Mouse (Mus musculus) cerebellum, adult 18-20 months (tissue): ENCODE measurements around the gene Hivep2.

ENCODE experiments used
- DNase-seq, 2 experiments: peaks; one replicate each; pipeline ENCODE4 v3.0.0; 2021

Hivep2 gene

DNA sequence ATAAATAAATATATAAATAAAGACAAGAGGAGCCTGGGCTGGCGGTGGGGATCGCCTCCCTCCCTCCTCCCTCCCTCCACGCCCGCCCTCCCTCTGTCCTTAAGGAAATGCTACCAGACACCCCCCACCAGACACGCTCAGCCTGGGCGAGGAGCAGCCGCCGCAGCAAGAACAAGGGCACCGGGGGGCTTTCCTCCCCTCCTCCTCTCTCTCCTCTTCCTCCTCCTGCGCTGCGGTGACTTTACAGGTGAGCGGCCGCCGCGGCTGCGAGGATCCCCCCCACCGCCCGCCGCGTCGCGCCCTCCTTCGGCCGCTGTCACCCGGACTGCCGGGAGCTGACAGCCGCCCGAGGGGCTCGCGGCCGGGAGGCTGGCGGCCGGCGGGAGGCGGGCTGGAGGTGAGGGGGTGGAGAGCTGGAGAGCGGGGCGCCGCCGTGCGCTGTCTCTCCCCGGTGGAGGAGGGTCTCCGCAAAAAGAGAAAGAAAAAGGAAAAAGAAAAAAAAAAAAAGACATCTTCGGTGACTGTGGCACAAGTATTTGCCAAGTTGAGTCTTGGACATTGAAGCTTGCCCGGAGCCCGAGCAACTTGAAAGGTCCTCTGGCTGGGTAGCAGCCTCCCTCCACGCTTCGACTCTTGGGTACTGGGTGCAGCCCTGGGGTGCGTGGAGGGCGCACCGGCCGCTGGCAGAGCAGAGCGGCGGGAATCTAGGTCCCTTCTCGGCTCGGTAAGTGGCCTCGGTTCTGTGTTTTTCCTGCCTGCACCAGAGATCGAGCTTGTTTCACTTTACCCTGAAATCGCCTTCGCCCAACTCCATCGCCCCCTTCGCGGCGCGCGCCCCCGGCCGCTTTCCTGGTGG lies at the start of gene Hivep2:
TSS of gene Hivep2 (plus strand) at position 102 of the 856 bp plus-strand sequence.
- DNase-seq: peak; percentile 57 to 75

- DNase-seq: peak; percentile 50 to 67
Measured at GRCm38 (mm10) chr10:13916645-13917342, 49.1 kb upstream of the Hivep2 start.

DNA sequence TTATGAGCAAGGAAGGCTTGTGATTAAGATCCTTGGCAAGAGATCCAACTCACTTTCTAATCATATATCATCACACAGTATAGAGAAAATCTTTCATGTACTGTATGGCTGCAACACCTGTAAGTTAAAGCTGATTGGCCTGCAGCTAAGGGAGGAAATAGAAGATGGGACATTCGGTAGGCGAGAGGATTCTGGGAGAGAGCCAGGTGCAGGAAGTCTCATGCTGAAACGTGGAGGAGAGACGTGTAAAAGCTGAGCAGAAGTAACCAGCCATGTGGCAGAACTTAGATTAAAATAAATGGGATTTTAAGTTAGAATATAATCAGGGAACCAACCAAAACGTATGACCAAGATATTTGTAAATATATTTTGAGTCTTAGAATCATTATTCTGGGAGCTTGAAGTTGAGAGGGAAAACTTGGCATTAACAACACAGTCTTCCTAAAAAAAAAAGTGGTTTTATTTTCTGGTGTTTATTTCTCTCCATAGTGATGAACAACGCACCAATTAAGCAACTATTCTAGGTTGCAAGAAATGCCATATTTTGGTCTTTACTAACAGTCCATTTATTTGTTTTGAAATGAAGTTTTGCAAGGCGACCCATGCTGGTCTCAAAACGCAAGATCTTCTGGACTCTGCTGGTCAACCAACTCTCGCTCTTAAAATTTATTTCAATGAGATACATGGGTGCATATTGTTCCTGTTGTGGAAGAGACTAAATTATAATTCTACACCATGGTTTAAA lies 44.1 kb upstream of the Hivep2 start:
- no peak for DNase-seq

DNA sequence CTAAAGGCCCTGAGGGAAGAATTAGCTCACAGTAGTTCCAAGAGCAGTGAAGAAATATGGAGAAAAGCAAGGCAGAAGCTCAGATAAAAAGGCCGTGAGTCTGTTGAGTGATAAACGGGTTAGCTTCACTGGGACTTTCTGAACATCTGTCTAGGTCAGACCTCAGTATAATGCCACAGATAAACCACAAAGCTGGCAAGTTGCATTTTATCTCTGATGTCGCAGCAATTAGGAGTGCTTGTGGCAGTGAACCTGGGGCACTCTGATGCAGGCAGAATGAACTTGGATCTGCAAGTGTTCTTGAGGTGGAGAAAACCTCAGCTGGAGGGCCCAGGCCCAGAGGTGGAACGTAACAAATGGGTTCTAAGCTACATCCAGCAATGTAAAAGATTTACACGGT lies 36.6 kb upstream of the Hivep2 start:
- DNase-seq: no peak

DNA sequence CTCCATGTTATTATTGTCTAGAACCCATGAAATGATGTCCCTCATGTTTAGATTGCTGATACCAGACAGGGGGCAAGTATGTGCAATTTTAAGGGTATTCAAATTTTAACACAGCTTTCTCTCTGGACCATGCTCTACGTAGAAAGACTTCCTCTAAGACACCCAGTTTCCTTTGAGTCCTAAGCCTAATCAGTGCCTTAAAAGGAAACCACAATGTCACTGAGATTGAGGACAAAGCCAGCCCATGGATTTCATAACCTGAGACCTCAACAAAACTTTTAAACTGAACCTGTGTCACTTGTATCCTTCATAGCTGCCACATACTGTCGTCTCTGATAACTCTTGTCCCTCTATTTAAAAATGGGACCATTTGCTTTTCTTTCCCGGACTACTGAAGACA lies 33.7 kb upstream of the Hivep2 start:
- no peak for DNase-seq

- no peak for DNase-seq
Measured at GRCm38 (mm10) chr10:13933320-13933719, 32.6 kb upstream of the Hivep2 start.

GRCm38 (mm10) chr10:13935646-13936045 lies 30.2 kb upstream of the Hivep2 start:
- no peak for DNase-seq

GRCm38 (mm10) chr10:13941406-13941805 lies 24.5 kb upstream of the Hivep2 start:
- DNase-seq: no peak

DNA sequence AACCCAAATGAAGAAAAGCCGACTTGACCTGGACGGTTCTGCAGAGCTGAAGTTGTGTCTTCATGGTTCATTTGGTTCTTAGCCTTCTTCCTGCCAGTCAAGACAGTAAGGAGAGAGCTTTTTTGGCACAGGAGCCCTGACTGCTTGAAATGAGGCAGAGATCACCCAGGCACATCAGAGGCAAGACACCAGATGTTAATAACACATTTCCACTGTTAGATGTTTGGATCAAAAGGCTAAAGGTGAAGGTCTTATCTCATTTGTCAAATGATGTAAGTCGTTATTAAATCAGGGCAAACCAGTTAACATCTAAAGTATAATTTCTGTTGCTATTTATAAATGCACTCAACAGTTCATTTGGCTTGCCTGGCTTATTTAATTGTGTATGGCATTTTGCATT lies 22.2 kb upstream of the Hivep2 start:
- no peak for DNase-seq

GRCm38 (mm10) chr10:13946498-13946897 lies 19.4 kb upstream of the Hivep2 start:
- DNase-seq: no peak

GRCm38 (mm10) chr10:13962965-13963364 lies 2.9 kb upstream of the Hivep2 start:
- no peak for DNase-seq

GRCm38 (mm10) chr10:13963908-13964500 lies 1.9 kb upstream of the Hivep2 start:
- no peak for DNase-seq

- peak; percentile 77 for DNase-seq
Measured at GRCm38 (mm10) chr10:13964501-13965281, 1.2 kb upstream of the Hivep2 start.

DNA sequence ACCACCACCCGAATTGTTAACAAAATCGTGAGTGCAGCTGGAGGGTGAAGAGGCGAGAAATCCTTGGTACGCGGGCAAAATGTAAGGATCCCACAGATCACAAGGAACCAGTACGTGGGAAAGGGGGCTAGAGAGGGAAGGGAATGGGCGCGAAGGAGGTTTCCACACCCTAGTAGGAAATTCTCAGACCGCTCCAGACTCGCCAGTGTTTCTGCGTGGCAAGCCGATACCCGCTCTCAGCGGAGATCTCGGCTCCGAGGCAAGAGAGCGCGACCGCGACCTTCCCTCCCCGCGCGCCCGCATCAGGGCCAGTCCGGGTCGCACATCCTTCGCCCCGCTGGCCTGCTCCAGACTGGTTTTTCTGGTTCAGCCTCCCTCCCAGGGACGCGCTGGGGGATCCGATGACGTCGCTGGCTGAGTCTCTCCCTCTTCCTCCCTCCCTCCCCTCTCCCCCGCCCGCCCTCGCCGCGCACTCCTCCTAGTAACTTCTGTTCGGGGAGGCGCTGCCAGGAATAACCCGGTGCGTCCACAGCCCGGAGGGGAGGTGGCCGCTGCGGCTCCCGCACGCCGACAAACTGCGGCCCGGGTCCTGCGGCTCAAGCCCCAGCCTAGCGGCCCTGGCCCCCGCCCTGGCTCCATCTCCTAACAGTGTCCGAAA lies 430 bp upstream of the Hivep2 start:
- peak; percentile 92 to 95 for DNase-seq

DNA sequence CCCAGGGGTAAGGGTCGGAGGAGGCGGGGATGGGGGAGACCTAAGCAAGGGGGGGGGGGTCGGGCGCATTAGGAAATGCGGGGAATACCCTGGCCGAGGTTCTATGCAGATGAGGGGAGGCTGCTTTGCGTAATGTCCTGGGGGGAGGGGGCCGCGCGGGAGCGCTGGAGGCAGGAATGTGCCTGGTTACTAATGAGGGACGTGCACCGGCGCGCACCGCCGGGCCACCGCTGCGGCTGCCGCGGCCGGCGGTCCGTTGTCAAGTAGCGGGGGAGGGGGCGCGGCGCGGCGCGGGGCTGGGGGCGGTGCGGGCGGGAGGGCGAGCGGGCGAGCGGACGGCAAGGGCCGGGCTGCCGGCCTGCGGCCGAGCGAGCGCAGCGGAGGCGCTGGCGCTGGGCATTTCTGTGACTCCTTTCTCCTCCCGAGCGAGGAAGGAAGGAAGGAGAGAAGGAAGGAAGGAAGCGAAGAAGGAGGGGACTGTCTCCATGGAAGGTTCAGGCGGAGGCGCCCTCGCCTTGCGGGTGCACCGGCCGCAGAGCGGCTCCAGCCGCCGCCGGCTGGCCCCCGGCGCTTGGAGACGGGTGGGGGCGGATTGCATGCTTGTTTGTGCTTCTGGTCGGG lies 1.1 kb downstream of the Hivep2 start:
- DNase-seq: peak; percentile 73

GRCm38 (mm10) chr10:13967451-13968233 lies 1.8 kb downstream of the Hivep2 start:
- DNase-seq: peak; percentile 67 to 77

- DNase-seq: no peak
Measured at GRCm38 (mm10) chr10:13968234-13968555, 2.3 kb downstream of the Hivep2 start.

GRCm38 (mm10) chr10:13968989-13969388 lies 3.1 kb downstream of the Hivep2 start:
- peak; percentile 52 to 55 for DNase-seq

- no peak for DNase-seq
Measured at GRCm38 (mm10) chr10:13970321-13970720, 4.4 kb downstream of the Hivep2 start.

DNA sequence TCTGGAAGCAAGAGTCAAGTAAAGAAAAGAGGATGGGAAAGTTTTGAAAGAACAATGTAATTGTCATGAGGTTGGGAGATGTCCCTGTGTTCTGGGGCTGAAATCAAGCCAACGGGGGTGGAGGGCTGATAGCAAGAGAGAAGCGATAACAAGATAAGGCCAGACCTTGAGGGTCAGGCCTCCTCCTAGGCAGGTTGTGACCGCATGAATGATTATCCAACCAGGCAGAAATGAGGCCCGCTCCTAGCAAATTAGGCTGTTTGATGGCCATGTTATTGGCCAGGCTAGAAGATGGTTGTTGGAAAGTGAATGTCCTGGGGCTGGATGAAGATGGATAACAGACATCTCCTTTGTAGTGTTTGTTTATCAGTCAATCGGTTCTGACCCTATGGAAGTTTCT lies 5.4 kb downstream of the Hivep2 start:
- peak in 1 of 2 experiments; percentile 22 for DNase-seq
